Mouse (Mus musculus) bone marrow macrophage, adult 2 months (primary cell): ENCODE measurements around the gene Yif1a. TPM values are rescaled to one million over a fixed set of nuclear protein-coding genes. Genes with fewer than 3 reads are reported as not detected.
A peak's percentile ranks its signal among the peaks of the same experiment; 100 is the strongest.

Experiments used
- H3K27ac ChIP-seq: 2 replicates; pipeline ENCODE4 v1.5.1; 2012; ENCODE audit warnings: low read depth, low read length; ENCODE audit not compliant: insufficient read depth
- H3K4me1 ChIP-seq: 2 replicates; pipeline ENCODE4 v1.6.1; 2012; ENCODE audit warnings: low read length; ENCODE audit not compliant: control insufficient read depth, insufficient read depth
- H3K4me3 ChIP-seq: 2 replicates; pipeline ENCODE4 v1.5.1; 2012; ENCODE audit warnings: mild to moderate bottlenecking, low read length, moderate library complexity; ENCODE audit not compliant: insufficient read depth
- CTCF ChIP-seq: IDR thresholded peaks from 2 replicates; pipeline ENCODE4 v1.5.1; 2012; ENCODE audit warnings: low read depth, mild to moderate bottlenecking, low read length, moderate library complexity
- POLR2A ChIP-seq: IDR thresholded peaks from 2 replicates; pipeline ENCODE4 v1.6.1; 2012; ENCODE audit warnings: mild to moderate bottlenecking, low read depth, low read length, borderline replicate concordance
- polyA plus RNA-seq: library from polyadenylated mRNA; stranded (reverse); fragments of >200 nt; gene quantifications from 2 replicates; pipeline ENCODE4 v1.2.4, GENCODE M21; 2012; ENCODE audit not compliant: missing spikeins, insufficient read depth, insufficient read length

The Yif1a gene
- 33.2 and 34.1 TPM in 2 replicates for polyA plus RNA-seq

GRCm38 (mm10) chr19:5087884-5088728 is at the start of gene Yif1a:
TSS of gene Yif1a (plus strand) at chr19:5088538.
- Histone ChIP-seq H3K4me3 (peak within 1 kb of the TSS; percentile 91), H3K27ac (peak within 1 kb of the TSS; percentile 50), H3K4me1 (peaks cover 14% of the 10 kb centered on the region)
- no peak for TF ChIP-seq POLR2A
- no peak for TF ChIP-seq CTCF

- TF ChIP-seq CTCF (no peak), POLR2A (no peak)
- Histone ChIP-seq H3K4me1 (peaks cover 16% of the 10 kb centered on the region), H3K4me3 (peak within 1 kb of the TSS; percentile 91), H3K27ac (peak within 1 kb of the TSS; percentile 12; the same call in 1 of the 2 replicates)
Measured at GRCm38 (mm10) chr19:5038709-5039156, 49.6 kb upstream of the Yif1a start, which contains the start of the genes B4gat1 and AC124502.3. TSS of gene B4gat1 (plus strand) at chr19:5038826. TSS of gene AC124502.3 (plus strand) at chr19:5038891.

- Histone ChIP-seq H3K4me1 (peaks cover 16% of the 10 kb centered on the region), H3K27ac (no peak overlapping the region), H3K4me3 (peak overlapping the region; percentile 91)
- TF ChIP-seq POLR2A (no peak), CTCF (no peak)
Measured at GRCm38 (mm10) chr19:5039301-5040114, 48.8 kb upstream of the Yif1a start.

GRCm38 (mm10) chr19:5040862-5041523 is 47.3 kb upstream of the Yif1a start, which contains the start of gene Brms1:
TSS of gene Brms1 (plus strand) at chr19:5041354.
- peak within 1 kb of the TSS; percentile 56 for H3K27ac ChIP-seq
- peak within 1 kb of the TSS; percentile 90 for H3K4me3 ChIP-seq
- peaks cover 16% of the 10 kb centered on the region for H3K4me1 ChIP-seq
- TF ChIP-seq POLR2A (no peak), CTCF (no peak)

GRCm38 (mm10) chr19:5041588-5041987 is 46.8 kb upstream of the Yif1a start:
- Histone ChIP-seq H3K27ac (peak overlapping the region; percentile 56), H3K4me3 (peak overlapping the region; percentile 90), H3K4me1 (peaks cover 16% of the 10 kb centered on the region)
- TF ChIP-seq POLR2A: no peak
- TF ChIP-seq CTCF: no peak

GRCm38 (mm10) chr19:5045531-5045930 is 42.8 kb upstream of the Yif1a start:
- Histone ChIP-seq H3K27ac (no peak overlapping the region), H3K4me1 (peaks cover 23% of the 10 kb centered on the region), H3K4me3 (no peak overlapping the region)
- no peak for TF ChIP-seq CTCF
- TF ChIP-seq POLR2A: no peak

- Histone ChIP-seq H3K4me3 (no peak overlapping the region), H3K27ac (no peak overlapping the region), H3K4me1 (peaks cover 21% of the 10 kb centered on the region)
- TF ChIP-seq CTCF (no peak), POLR2A (no peak)
Measured at GRCm38 (mm10) chr19:5048138-5049056, 39.9 kb upstream of the Yif1a start.

GRCm38 (mm10) chr19:5049325-5049724 is 39.0 kb upstream of the Yif1a start:
- H3K27ac ChIP-seq: peak overlapping the region; percentile 62
- H3K4me1 ChIP-seq: peaks cover 21% of the 10 kb centered on the region
- no peak for TF ChIP-seq CTCF
- TF ChIP-seq POLR2A: no peak
- H3K4me3 ChIP-seq: no peak overlapping the region
